Mouse (Mus musculus): ENCODE measurements around the gene Gm48551. TPM values are rescaled to one million over a fixed set of nuclear protein-coding genes. Genes with fewer than 3 reads are reported as not detected.

The Gm48551 gene
- polyA plus RNA-seq, 1 experiment from 2014 or later: 0.07 TPM

DNA sequence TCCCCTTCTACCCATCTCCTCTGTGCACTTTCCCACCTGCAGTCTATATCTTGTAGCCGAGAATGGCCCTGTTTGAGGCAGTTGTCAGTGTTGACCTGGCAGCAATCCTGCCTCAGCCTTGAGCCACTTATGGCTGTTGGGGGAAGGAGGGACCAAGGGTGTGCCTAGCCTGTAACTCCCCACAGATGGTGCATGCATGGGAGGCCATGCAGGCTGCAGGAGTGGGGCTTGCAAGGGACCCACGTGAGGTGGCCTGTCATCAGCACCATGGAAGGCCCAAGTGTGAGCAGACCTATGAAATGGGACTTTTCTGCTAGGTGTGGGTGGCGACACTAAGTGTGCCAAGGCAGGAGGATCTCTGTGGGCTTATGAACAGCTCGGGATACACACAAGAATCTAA is 19.2 kb upstream of the Gm48551 start:
- peaks cover 63% of the 10 kb centered on the region for H3K36me3 ChIP-seq (ENCODE audit: inconsistent target)
- peak overlapping the region; percentile 36 for H3K27ac ChIP-seq
- H3K79me2 ChIP-seq (ENCODE audit: inconsistent target): peaks cover 37% of the 10 kb centered on the region
- WGBS (ENCODE audit: missing documents): 72% methylated on average over 4 of the region's 4 CpGs
- no peak overlapping the region for H3K4me3 ChIP-seq (ENCODE audit: inconsistent target)

DNA sequence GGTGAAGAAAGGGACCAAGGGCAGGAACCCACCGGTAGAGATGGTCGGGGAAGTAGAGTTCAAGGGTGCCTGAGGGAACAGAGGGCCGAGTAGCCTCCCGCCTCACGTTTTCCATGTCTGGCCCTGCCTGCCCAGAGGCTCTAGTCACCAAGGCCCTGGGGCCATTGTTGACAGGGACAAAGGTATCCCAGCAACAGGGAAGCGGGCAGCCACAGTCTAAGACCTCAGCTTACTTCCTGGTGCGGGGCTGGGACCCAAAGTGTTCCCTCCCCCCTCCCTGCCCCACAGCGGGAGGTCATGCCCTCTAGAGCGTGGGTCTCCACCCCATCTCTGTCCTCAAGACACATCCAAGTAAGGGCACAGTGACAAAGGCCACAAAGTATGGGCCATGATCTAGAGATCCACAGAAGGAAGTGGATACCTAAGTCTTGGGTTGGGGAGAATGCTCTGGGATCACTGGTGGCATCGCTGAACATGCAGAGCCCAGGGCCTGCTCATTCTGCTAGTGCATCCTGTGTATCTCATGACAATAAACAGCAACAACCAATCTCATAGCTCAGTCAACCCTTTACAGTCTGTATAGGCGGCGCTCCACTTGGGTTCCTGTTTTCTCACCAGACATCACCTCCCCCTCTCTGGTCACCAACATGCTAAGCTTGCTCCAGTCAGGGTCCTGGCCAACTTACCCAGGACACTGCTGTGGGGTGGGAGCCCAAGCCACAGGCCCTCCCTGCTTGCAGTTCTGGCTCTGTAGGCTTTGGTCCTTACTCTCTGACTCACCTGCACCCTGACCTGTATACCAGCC is 18.4 kb upstream of the Gm48551 start, which contains the start of gene 4930404N11Rik:
TSS of gene 4930404N11Rik (minus strand) at position 145 of the 805 bp plus-strand sequence.
- peak within 1 kb of the TSS; percentile 36 for H3K27ac ChIP-seq
- no peak within 1 kb of the TSS for H3K4me3 ChIP-seq (ENCODE audit: inconsistent target)
- WGBS (ENCODE audit: missing documents): 35% methylated on average over 12 of the region's 12 CpGs
- H3K36me3 ChIP-seq (ENCODE audit: inconsistent target): peaks cover 63% of the 10 kb centered on the region
- H3K79me2 ChIP-seq (ENCODE audit: inconsistent target): peaks cover 29% of the 10 kb centered on the region

DNA sequence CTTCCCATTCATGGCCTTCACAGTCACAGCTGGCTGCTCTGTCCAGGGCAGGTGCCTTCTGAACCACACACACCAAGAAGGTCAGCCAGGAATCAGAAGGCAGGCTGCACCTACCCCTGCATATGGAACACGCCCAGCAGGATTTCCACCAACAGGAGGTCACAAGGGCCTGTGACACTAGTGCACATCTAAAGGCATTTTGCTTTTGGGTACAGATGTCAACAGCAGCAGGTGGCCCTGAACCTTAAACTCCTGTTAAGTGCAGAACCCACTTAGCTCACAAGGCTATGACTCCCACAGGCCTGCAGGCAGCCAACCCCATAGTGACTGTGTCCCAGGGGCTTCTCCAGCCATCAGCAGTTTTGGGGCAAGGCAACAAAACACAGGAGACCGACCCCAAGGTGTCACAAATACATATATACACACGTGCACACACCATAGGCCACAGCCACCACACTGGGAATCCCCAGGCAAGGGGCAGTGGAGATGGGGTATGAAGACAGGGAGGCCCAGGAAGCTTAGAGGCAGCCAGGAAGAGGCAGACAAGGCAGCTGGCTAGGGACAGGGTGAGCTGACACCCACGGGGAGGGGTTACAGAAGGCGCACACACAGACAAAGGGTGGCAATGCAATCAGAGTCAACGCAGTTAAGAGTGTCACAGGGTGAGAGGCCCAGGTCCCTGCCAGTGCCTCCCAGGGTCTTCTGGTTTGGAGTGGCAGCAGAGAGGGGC is 17.6 kb upstream of the Gm48551 start:
- no peak overlapping the region for H3K4me3 ChIP-seq (ENCODE audit: inconsistent target)
- peaks cover 24% of the 10 kb centered on the region for H3K79me2 ChIP-seq (ENCODE audit: inconsistent target)
- H3K36me3 ChIP-seq (ENCODE audit: inconsistent target): peaks cover 63% of the 10 kb centered on the region
- 71% methylated on average over 6 of the region's 6 CpGs for WGBS (ENCODE audit: missing documents)
- peak overlapping the region; percentile 36 for H3K27ac ChIP-seq

DNA sequence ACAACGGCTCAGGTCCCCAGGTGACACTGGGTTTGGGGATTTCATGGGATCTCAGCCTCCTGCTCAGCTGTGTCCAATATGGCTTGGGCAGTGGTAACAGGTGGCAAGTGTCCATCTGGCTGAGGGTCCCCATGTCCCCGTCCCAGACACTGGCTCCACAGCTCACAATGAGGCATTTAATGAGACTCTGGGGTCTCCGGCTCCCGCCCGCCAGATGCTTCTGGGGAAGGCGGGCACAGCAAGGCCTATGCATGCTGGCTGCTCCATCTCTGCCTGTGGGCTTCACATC is 17.1 kb upstream of the Gm48551 start:
- 93% methylated on average over 5 of the region's 6 CpGs for WGBS (ENCODE audit: missing documents)
- Histone ChIP-seq H3K79me2 (ENCODE audit: inconsistent target) (peaks cover 24% of the 10 kb centered on the region), H3K27ac (0 out of 2 replicates have a peak overlapping the region, but pooled peaks have one; percentile 36), H3K4me3 (ENCODE audit: inconsistent target) (no peak overlapping the region), H3K36me3 (ENCODE audit: inconsistent target) (peaks cover 61% of the 10 kb centered on the region)

DNA sequence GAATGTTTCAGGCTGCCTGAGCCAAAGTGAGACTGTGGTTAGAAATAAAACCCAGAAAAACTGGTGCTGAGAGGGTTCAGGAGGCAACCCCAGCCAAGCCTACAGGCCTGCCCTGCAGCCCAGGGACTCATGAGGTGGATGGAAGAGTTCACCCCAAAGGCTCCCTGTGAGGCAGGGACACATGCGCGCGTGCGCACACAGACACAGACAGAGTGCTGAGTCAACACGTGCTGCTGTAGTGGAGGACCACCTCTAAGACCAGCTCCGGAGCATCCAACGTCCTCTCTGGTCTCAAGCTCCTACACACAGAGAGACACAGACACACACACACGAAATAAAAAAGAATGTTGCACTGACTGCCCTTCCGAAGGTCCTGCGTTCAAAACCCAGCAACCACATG is 8.9 kb upstream of the Gm48551 start:
- no peak overlapping the region for H3K4me3 ChIP-seq (ENCODE audit: inconsistent target)

DNA sequence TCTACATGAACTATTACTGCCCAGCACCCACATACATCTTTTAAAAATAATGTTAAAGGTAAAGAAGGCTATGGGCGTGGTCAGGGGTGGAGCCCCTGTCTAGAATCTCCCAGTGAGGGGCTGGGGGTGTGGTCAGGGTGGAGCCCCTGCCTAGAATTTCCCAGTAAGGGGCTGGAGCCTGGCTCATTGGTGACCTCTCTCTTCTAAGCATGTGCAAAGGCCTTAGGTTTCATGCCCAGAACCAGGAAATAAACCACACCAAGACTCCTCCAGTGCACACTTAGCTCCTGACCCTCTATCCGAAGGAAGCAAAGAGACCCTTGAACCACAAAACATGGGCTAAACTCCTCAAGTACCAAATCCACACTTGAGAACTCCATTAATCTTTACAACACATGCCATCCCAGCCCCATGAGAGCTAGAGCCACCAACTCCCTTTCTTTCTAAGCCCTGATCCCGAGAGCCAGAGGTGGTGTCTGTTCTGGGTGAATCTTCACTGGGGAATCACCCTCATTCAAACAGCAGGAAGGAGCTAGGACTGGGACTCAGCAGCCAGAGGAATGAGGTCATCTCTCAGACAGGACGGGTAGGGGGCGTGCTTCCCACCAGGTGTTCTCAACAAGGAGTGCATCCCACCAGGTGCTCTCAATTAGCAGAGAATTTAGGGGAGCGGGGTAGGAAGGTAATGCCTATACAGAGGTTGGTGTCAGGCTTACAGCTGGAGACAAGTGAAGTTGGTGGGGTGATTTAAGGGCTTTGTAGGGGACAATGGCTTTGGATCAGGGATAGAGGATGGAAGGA is 7.5 kb upstream of the Gm48551 start:
- Histone ChIP-seq H3K79me2 (ENCODE audit: inconsistent target) (peaks cover 63% of the 10 kb centered on the region), H3K27ac (0 out of 2 replicates have a peak overlapping the region, but pooled peaks have one; percentile 64), H3K4me3 (ENCODE audit: inconsistent target) (peak overlapping the region; percentile 82), H3K36me3 (ENCODE audit: inconsistent target) (peaks cover 23% of the 10 kb centered on the region)
- 53% methylated on average over 6 of the region's 6 CpGs for WGBS (ENCODE audit: missing documents)

More for the DNA sequence above, 8.9 kb upstream of the Gm48551 start:
- WGBS (ENCODE audit: missing documents): 94% methylated on average over 10 of the region's 10 CpGs
- peaks cover 35% of the 10 kb centered on the region for H3K36me3 ChIP-seq (ENCODE audit: inconsistent target)
- H3K79me2 ChIP-seq (ENCODE audit: inconsistent target): peaks cover 67% of the 10 kb centered on the region
- H3K27ac ChIP-seq: no peak overlapping the region

DNA sequence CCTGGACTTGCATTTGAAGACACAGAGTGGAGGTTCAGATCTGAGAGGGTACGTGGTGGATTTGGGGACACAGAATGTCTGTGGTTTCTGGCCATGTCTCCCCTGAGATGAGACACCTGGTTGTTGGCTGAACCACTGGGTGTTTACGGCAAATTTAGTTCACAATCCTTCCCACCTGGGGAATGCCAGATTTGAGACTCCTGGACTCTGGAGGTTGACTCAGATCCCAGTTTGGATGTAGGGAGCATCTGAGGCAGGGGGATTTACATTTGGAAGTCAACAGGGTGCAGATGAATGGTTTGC is 7.0 kb upstream of the Gm48551 start:
- Histone ChIP-seq H3K79me2 (ENCODE audit: inconsistent target) (peaks cover 58% of the 10 kb centered on the region), H3K4me3 (ENCODE audit: inconsistent target) (peak overlapping the region; percentile 82), H3K36me3 (ENCODE audit: inconsistent target) (peaks cover 21% of the 10 kb centered on the region), H3K27ac (peak overlapping the region; percentile 64)
- WGBS (ENCODE audit: missing documents): 75% methylated on average over 2 of the region's 2 CpGs

DNA sequence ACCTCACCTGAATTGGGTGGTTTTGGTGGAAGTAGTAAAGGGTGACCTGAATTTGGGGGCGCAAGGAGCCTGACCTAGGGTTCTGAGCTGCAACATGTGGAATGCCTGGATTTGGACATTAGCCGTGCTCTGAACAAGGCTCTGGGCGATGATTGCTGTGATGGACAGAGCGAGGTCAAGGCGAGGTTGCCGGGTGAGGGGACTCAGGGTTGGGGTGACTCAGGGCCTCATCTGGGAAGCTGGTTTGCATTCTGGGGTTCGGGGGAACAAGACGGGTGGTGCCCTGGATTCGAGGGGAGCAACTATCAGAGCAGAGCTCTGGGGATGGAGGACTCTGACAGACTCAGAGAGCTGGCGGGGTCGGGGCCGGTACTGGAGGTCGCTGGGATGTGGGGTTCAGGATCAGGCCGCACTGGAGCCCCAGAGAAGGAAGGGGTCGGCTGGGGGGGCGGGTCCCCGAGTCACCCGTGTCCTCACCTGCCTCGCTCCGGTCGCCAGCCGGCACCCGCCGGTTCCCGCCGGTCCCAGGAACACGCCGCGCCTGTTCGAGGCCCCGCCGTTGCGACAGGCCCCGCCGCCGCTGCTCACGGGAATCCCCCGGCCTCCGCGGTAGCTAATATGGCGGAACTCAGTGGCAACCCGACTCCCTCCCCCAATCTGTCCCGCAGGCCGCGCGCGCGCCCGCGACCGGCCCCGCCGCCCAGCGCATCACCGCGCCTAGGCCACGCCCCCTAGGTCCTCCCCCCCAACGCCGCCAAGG is 6.3 kb upstream of the Gm48551 start, which contains the start of gene Fzr1:
TSS of gene Fzr1 (minus strand) at position 724 of the 760 bp plus-strand sequence.
- Histone ChIP-seq H3K79me2 (ENCODE audit: inconsistent target) (peaks cover 51% of the 10 kb centered on the region), H3K4me3 (ENCODE audit: inconsistent target) (peak within 1 kb of the TSS; percentile 82), H3K36me3 (ENCODE audit: inconsistent target) (peaks cover 16% of the 10 kb centered on the region), H3K27ac (peak within 1 kb of the TSS; percentile 69)
- WGBS (ENCODE audit: missing documents): under 1% methylated on average over 54 of the region's 59 CpGs

DNA sequence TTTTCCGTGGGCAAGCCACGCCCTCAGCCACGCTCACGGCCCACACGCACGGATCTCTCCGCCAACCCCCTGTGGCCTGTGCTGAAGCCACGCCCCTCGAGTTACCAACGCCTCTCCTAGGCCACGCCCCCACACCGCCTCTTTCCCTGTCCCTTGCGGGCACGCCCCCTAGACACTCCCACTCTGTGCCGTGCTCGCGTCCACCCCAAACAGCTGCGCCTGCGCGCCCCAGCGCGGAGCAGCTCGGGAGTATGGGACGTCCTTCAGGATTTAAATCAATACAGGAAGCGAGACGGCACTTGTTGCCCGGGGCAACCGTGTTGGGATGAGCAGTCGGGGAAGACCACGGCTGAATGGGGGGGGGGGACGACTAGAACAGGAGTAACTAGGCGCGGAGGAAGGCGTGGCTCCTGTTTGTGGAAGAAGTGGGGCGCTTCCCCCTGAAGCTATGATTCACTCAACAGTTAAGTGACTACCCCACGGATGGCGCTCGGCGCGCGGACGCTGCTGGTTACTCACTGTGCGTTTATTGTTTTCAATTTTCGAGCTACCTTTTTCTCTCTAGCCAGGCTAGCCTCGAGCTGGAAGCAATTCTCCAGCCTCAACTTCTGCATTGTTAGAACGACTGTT is 5.6 kb upstream of the Gm48551 start:
- peak overlapping the region; percentile 69 for H3K27ac ChIP-seq
- 1% methylated on average over 38 of the region's 46 CpGs for WGBS (ENCODE audit: missing documents)
- peaks cover 44% of the 10 kb centered on the region for H3K79me2 ChIP-seq (ENCODE audit: inconsistent target)
- H3K4me3 ChIP-seq (ENCODE audit: inconsistent target): peak overlapping the region; percentile 54
- peaks cover 11% of the 10 kb centered on the region for H3K36me3 ChIP-seq (ENCODE audit: inconsistent target)

DNA sequence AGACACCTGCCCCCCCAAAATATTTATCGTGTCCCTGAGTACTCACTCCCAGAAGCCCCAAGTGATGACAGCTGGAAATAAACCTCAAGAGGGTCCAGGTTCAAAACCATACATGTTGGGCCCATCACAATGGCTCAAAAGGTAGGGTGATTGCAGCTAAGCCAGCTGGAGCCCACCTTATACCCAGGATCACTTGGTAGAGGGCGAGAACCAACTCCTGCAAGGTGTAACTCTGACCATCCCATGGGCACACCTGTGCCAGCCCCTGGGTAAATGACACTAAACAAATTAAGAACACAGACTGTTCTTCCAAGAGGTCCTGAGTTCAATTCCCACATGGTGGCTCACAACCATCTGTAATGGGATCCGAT is 5.1 kb upstream of the Gm48551 start:
- Histone ChIP-seq H3K4me3 (ENCODE audit: inconsistent target) (peak overlapping the region; percentile 54), H3K36me3 (ENCODE audit: inconsistent target) (peaks cover 6% of the 10 kb centered on the region), H3K27ac (peak overlapping the region; percentile 69), H3K79me2 (ENCODE audit: inconsistent target) (peaks cover 39% of the 10 kb centered on the region)
- 53% methylated on average over 3 of the region's 3 CpGs for WGBS (ENCODE audit: missing documents)

DNA sequence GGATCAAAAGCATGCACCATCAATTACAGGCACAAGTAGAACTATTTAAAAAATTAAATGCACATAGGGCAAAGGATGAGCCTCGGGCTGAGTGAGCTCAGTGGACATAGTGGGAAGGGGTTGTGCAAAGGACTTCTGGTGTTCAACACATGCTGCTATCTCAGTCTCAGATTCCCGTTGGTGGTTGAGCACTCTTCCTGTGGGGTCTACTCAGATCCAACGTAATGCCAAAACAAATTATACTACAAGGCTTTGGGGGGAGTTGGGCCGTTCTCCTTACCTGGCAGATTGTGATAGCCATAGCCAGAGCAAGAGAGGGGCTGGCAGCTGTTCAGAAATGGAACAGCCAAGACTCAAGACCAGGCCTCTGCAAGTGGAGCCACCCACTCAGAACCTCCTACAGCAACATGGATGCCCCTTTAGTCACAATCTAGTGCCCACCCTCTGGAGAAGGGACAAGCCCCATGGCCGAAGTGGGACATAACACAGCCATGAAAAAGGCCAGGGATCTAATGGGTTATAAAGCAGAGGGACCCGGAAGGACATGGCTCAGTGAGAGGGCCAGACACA is 4.4 kb upstream of the Gm48551 start:
- no peak overlapping the region for H3K4me3 ChIP-seq (ENCODE audit: inconsistent target)
- 83% methylated on average over 6 of the region's 6 CpGs for WGBS (ENCODE audit: missing documents)
- H3K79me2 ChIP-seq (ENCODE audit: inconsistent target): peaks cover 38% of the 10 kb centered on the region
- H3K36me3 ChIP-seq (ENCODE audit: inconsistent target): peaks cover 3% of the 10 kb centered on the region; the same call in 1 of the 2 replicates
- no peak overlapping the region for H3K27ac ChIP-seq

DNA sequence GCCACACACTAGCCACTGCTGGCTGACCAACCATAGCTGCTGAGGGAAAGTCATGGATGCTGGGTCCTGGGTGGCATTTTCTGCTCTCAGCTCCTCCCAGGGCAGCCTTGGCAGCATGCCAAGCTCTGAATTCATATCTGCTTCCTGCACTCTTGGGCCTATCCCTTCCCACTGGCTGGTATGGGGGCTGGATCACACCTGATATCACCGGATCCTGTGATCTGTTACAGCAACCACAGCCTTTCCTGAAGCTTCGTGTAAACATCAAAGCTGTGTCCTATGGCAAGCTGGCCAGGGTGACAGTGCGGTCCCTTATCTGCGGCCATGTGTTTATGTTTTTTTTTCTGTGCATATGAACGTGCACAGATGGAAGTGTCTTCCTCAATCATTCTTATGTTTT is 2.2 kb upstream of the Gm48551 start:
- Histone ChIP-seq H3K36me3 (ENCODE audit: inconsistent target) (peaks cover 11% of the 10 kb centered on the region; the same call in 1 of the 2 replicates), H3K79me2 (ENCODE audit: inconsistent target) (peaks cover 38% of the 10 kb centered on the region), H3K4me3 (ENCODE audit: inconsistent target) (no peak overlapping the region), H3K27ac (no peak overlapping the region)
- WGBS (ENCODE audit: missing documents): 38% methylated on average over 5 of the region's 5 CpGs

DNA sequence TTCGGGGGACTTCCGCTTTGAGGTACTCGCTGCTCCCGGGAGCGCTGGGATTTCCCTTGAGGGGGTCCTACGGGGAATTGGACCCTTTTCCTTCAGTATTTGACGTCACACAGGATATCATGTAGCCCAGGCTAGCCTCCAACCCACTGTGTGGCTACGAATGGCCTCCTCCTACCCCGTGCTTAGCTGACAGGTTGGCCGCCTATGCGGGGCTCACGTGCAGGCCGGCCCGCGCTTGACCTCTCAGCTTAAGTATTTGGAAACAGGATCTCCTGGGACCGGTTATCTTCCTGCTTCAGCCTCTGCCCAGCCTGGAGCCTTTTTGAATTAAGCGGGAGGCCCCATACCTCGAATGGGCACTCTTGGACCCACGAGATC is 328 bp downstream of the Gm48551 start:
- Histone ChIP-seq H3K4me3 (ENCODE audit: inconsistent target) (peak overlapping the region; percentile 100), H3K79me2 (ENCODE audit: inconsistent target) (peaks cover 32% of the 10 kb centered on the region), H3K36me3 (ENCODE audit: inconsistent target) (peaks cover 22% of the 10 kb centered on the region; the same call in 1 of the 2 replicates), H3K27ac (peak overlapping the region; percentile 89)
- 0% methylated on average over 19 of the region's 19 CpGs for WGBS (ENCODE audit: missing documents)

Measured in macrophage (primary cell).